Mouse (Mus musculus) cerebellum, postnatal 14 days (tissue): ENCODE results near the gene Srebf1.

Experiments used
- DNase-seq, 2 experiments: peaks; one replicate each; pipeline ENCODE4 v3.0.0; 2021; ENCODE audit warnings: mixed read lengths in 2 of 2

The Srebf1 gene

DNA sequence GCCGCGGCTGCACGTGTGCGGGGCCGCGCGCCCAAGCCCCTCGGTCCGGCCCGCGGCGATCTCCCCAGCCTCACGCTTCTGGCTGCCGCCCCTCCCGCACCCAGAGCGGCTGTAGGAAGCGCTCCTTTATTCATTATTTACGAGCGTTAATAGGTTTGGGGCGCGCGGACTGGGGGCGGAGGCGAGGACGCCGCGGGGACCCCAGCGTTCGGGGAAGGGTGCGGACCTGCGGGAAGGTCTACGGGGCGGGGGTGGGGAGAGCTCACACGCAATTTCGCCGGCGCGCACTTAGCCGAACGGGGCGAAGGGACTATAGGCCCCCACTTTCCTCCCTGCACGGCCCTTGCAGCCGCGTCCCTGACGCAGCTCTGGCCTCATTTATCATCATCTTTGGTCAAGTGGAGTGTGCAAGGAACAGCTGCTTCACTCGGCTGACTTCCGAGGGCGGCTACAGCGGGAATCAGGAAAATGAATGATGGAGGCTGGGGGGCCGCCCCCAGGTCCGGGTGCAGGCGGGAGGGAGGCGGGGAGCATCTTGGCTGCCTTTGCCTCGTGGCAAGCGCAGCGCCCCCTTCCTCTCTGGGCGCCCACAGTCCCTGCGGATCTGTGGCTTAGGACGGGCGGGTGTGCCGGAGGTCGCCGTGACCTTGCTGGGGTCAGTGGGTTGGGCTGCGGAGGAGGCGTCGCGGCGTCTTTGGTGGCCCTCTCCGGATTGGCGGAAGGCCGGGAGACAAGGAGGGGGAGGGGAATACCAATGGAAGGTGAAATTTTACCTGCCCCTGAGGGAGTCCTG is 46.0 kb downstream of the Srebf1 start:
- DNase-seq = peak; percentile 87

DNA sequence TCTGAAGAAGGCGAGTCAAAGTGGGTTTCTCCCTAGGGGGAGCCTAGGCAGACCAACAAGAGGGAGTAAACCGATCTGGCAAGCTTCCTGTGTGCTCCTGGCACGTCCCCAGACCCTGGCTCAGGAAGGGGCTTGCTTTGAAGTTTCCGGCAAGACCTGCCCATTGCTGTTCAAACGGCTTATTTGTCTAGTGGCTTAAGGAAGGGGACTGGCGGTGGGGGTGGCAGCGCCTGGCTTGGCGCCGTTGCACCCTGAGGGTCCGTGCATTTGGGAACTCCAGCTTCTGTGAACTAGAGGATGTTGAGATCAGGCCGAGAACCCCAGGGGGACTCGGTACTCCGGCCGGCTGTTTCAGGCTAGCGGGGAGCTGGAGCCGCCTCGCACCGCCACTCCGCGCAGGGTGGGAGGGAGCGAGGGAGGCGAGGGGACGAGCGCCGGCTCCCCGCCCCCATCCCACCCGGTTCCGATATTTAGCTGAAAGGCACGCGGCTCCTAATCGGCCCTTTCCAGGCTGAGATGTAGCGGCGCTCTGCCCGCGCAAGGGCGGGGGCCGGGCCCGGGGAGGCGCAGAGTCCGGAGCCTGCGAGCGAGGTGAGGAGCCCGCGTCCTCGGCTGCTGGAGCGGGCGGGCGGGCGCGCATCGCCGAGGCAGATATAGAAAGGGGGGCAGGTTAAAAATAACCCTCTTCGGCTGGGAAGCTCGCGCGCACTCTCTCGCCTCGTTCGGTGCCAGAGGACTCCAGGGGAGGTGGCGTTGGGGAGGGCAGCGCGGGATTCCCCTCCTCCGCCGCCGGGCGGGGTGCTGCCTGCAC is 46.8 kb downstream of the Srebf1 start:
- peak; percentile 83 to 86 for DNase-seq

DNA sequence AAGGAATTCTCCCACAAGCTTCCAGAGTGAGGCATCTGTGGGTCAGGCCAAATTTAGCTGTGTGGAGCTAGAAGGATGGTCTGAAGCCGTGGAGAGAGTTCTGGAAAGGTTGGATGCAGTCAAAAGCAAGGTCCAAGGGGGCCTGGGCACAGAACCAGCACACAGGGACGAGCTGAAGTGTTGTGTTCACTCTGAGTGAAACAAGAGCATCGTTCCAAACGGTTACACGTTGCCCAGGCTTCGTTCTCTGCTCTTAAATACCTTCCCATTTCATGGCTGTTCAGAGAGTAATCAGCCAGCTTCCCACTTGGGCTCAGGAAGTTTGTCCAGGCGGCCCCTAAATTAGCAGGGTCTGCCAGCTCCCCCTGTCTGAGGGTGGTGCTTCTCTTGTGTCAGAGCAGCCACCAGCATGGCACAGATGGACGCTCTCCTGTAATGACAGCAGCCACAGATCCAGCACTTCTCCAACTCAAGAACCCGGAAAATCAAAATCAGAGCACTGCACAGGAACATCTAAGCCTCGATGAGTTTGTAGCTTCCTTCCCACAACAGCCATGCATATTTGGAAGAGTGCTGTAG is 48.7 kb downstream of the Srebf1 start:
- DNase-seq = peak; percentile 61 to 63

GRCm38 (mm10) chr11:60172074-60172473 is 50.3 kb downstream of the Srebf1 start:
- DNase-seq = no peak

DNA sequence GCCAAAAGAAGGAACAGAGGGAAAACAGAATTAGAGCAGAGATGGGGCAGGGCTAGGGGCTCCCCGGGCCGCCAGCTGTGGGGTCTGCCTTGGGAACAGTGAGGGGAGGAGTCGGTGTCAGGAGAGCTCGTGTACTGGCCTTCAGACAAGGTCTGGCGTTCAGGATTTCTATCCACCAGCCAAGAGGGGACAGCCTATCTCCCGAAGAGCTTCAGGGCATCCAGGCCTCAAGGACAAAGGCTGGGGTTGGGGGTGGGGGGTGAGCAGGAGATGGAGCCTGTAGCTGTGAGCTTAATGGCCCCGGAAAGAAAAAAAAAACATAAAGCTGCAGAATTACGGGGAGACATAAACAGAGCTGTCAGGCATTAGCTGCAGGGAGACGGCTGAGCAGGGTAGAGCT is 53.6 kb downstream of the Srebf1 start:
- DNase-seq = no peak

DNA sequence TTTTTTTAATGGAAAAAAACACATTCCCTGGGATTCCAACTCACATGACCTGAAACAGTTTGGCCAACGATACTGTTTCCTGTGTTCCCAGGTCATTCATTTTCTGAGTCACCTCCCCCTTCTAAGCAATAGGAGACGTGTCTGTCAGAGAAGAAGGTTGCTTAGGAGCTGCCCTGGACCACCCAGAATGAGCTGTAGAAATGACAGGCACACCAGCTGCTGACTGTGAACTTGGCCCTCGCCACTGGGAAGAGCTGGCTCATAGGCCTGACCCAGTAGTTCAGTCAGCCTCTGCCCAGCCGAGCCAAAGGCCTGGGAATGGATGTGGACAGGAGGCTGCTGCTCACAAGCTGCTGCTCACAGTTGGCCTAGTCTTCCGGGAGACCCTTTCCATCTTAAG is 57.3 kb downstream of the Srebf1 start:
- DNase-seq = peak; percentile 50 to 56

- peak; percentile 49 to 55 for DNase-seq
Observed at GRCm38 (mm10) chr11:60164450-60164849, 57.9 kb downstream of the Srebf1 start.

GRCm38 (mm10) chr11:60163362-60163761 is 59.0 kb downstream of the Srebf1 start:
- no peak for DNase-seq

DNA sequence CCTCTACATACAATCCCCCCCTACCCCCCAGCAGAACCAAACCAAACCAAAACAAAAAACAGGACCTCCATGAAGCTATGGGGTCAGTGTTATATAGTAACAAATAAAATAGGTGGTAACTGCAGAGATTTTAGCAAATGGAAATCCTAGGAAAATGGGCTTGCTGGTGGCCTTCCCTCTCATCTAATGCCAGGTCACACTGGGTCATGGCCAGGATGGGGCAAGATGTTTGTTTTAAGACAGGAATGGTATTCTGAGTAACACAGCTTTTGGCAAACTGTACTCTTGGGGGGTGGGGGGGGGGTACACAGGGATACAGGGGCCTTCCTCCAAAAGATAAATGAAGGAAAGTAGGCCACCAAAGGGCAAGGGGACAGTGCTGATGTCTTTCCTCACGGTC is 59.8 kb downstream of the Srebf1 start:
- DNase-seq = no peak

GRCm38 (mm10) chr11:60161146-60161874 is 61.1 kb downstream of the Srebf1 start:
- no peak for DNase-seq

DNA sequence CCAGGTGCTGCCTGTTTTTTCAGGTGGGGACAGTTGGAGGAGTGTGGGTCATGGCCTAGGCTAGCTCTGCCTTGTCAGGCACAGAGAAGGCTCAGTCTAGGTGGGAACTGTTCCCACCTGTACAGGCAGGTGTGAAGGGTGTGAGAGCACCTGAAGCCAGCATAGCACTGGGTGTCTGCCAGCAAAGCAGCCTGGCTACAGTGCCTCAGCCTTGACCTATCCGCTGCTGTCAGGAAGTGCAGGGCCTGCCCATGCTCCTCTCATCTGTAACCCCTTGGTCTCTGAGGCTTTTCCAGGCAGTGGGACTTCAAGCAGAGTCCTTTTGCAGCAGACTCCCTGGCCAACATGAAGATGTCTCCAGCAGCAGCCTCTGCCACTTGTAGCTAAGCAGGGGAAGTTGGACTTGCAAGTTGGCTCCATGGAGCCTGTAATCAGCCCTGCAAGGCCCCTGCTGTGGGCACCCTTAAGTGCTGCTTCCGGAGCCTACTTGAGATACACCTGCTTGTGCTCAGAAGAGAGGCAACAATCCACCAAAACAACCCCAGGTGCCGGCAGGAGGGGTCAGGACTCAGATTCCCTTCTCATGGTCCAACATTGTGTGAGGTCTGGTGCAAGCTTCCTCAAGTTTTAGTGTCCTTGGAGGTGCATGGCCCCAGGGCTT is 61.8 kb downstream of the Srebf1 start:
- peak in 1 of 2 experiments; percentile 27 for DNase-seq

DNA sequence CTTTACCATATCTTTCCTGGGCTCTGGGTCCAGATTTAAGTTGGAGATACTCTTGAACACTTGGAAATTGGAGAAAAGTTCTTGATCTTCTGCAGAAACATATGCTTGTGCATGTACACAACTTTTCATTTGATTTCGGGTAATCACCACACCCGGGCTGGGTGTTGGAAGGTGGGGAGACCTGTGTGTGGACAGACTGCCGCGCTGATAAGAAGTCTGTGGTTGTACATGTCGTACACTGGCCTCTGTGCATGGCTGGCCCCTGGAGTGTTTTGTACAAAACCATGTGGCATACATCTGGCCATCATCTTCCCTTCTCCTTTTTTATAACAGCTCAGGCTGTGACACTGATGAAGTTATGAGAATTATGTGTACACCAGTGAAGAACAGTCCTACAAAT is 62.4 kb downstream of the Srebf1 start:
- DNase-seq = no peak

- no peak for DNase-seq
Observed at GRCm38 (mm10) chr11:60158271-60158670, 64.1 kb downstream of the Srebf1 start.

DNA sequence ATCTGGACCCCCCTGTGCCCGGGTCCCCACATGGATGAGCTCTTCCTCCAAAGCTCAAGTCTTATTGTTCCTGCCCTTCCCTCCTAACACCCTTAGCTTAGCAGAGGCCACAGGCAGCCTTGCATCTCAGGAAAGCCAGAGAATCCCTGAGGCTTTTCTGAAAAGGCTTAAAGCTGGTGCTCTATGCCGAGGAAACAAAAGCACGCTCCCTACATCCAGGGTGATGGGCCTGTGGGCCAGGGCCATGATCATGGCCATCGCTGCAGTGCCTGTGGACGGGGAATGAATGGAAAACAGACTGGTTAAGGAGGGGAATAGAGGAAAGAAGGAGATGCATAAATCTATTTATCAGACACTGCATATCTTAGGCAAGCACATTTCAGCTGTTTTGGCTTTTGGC is 66.7 kb downstream of the Srebf1 start:
- DNase-seq = no peak

DNA sequence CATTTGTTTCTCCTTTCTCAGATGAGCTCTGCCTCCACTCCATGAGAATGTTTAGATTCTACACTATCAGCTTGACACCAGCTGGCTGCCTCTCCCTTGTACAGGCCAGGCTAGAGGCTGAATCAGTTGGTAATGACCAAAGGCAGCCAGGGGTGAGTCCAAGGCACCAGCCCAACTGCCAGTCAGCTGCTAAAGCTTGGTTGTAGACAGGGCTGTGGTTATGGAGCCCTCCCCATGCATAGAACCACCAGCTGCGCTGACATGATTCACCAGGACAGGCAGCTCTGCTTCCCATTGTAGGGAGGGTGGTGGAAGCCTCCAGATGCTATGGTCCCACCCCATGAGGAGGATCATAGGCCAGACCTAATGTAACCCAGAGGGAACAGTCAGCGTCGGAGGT is 68.4 kb downstream of the Srebf1 start:
- DNase-seq = no peak

DNA sequence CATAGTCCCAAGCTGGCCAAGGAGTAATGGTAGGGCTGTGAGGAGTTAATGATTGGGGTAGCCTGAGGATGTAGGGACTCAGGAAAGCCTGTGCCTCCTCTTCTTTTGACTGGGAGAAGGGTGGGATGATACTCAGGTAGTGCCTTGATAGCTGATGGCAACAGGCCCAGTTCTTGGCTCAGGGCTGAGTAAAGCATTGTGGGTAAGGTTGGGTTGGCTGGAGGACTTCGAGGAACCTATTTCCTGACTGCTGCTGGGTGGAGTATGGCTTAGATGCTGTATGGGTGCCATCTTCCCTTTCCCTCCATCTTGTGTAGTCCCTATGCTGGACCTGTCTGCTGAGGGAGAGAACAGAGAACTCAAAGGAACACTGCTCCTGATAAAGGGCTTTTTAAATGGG is 70.0 kb downstream of the Srebf1 start:
- DNase-seq = no peak

DNA sequence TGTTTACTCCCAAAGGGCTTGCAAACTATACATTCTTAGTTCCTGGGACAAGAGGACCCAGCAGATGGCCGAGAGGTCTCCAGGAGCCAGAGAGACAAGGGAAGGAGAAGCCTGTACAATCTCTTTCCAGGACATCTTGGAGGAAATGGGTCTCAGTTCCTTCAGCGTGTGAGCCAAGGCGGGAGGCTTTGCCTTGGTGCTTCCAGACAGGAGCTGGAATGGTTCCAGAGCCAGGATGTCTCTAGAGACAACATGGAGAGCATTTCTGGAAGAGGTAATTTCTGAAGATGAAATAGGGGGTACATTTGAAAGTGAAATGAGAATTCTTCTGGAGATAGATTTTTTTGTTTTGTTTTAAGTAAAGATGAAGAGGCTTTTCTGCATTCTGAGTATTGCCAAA is 71.7 kb downstream of the Srebf1 start:
- DNase-seq = peak; percentile 56 to 59
